Mouse (Mus musculus): ENCODE data around the gene Cfap65.

Cfap65 gene

GRCm38 (mm10) chr1:74935402-74935801, at the start of gene Cfap65:
TSS of gene Cfap65 (minus strand) at chr1:74935599.
- DNase-seq: no peak

- no peak for DNase-seq
Observed at GRCm38 (mm10) chr1:74977001-74977400, 41.6 kb upstream of the Cfap65 start.

GRCm38 (mm10) chr1:74975936-74976335, 40.5 kb upstream of the Cfap65 start:
- no peak for DNase-seq

GRCm38 (mm10) chr1:74973590-74973989, 38.2 kb upstream of the Cfap65 start:
- no peak for DNase-seq

GRCm38 (mm10) chr1:74971353-74972050, 36.1 kb upstream of the Cfap65 start:
- no peak for DNase-seq

- no peak for DNase-seq
Observed at GRCm38 (mm10) chr1:74967962-74968580, 32.7 kb upstream of the Cfap65 start.

GRCm38 (mm10) chr1:74964494-74965215, 29.3 kb upstream of the Cfap65 start:
- peak; percentile 49 for DNase-seq

- DNase-seq: no peak
Observed at GRCm38 (mm10) chr1:74962853-74963227, 27.4 kb upstream of the Cfap65 start.

GRCm38 (mm10) chr1:74962126-74962852, 26.9 kb upstream of the Cfap65 start:
- no peak for DNase-seq

- no peak for DNase-seq
Observed at GRCm38 (mm10) chr1:74961722-74962121, 26.3 kb upstream of the Cfap65 start.

- no peak for DNase-seq
Observed at GRCm38 (mm10) chr1:74960059-74960458, 24.7 kb upstream of the Cfap65 start.

GRCm38 (mm10) chr1:74951556-74952210, 16.3 kb upstream of the Cfap65 start, which contains the start of gene Ihh:
TSS of gene Ihh (minus strand) at chr1:74951672.
- no peak for DNase-seq

- DNase-seq: no peak
Observed at GRCm38 (mm10) chr1:74950576-74951490, 15.4 kb upstream of the Cfap65 start.

- no peak for DNase-seq
Observed at GRCm38 (mm10) chr1:74950066-74950465, 14.7 kb upstream of the Cfap65 start.

GRCm38 (mm10) chr1:74949666-74950050, 14.3 kb upstream of the Cfap65 start:
- no peak for DNase-seq

GRCm38 (mm10) chr1:74948784-74949665, 13.6 kb upstream of the Cfap65 start:
- peak; percentile 65 for DNase-seq

GRCm38 (mm10) chr1:74947986-74948670, 12.7 kb upstream of the Cfap65 start:
- DNase-seq: no peak

- no peak for DNase-seq
Observed at GRCm38 (mm10) chr1:74941651-74942360, 6.4 kb upstream of the Cfap65 start.

- DNase-seq: no peak
Observed at GRCm38 (mm10) chr1:74939762-74940161, 4.4 kb upstream of the Cfap65 start.

Measured in cerebellum, adult 9-11 months (tissue).